In the genomic region with DNA sequence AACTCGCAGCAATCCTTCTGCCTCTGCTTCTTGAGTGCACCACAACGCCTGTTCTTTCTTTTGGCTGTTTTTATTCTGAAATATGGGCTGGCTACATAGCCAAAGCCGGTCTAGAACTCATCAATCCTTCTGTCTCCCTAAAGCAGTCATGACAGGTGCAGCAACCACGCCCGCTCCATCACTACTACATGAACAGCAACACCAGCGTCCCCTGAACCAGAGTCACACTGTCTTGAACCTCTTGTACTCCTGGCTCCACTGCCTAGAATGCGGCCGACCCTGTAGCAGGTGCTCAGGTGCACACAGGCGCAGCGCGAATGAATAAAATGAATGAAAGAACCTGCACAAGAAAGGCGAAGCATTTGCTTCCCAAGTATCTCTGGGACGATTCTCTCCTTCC, we compare ENCODE assay signal across 8 mouse cellular contexts. TPM values are rescaled to one million over a fixed set of nuclear protein-coding genes. Genes with fewer than 3 reads are reported as not detected.
DNase-seq lines count a peak whose midpoint lies in the region; ATAC-seq and TF ChIP-seq lines count a peak whose summit lies in the region.

No protein-coding gene starts in this region.

- no peaks in the 10 kb centered on the region for H3K27me3 ChIP-seq in kidney, postnatal 0 days (ENCODE audit: insufficient read depth, low read length)
- no peaks in the 10 kb centered on the region for H3K27me3 ChIP-seq in hindbrain, embryonic 14.5 days (ENCODE audit: control insufficient read depth, insufficient read depth, low read length)
- no peaks in the 10 kb centered on the region for H3K27me3 ChIP-seq in midbrain, embryonic 16.5 days (ENCODE audit: control insufficient read depth, insufficient read depth, low read depth, low read length)

- peak overlapping the region; percentile 66 for H3K4me2 ChIP-seq in kidney, postnatal 0 days (ENCODE audit: low read length)
- H3K4me2 ChIP-seq in hindbrain, embryonic 14.5 days (replicated peaks): peak overlapping the region; percentile 82
- peak overlapping the region; percentile 84 for H3K4me2 ChIP-seq in midbrain, embryonic 16.5 days (ENCODE audit: low read length)

- H3K9me3 ChIP-seq in kidney, postnatal 0 days (replicated peaks; ENCODE audit: low read length): no peaks in the 10 kb centered on the region
- H3K9me3 ChIP-seq in hindbrain, embryonic 14.5 days (ENCODE audit: control insufficient read depth, low read length): no peaks in the 10 kb centered on the region
- H3K9me3 ChIP-seq in midbrain, embryonic 16.5 days (replicated peaks; ENCODE audit: control insufficient read depth, low read length, poor library complexity, severe bottlenecking): no peaks in the 10 kb centered on the region

- peaks cover 28% of the 10 kb centered on the region for H3K36me3 ChIP-seq in kidney, postnatal 0 days (ENCODE audit: insufficient read depth, low read length)
- peaks cover 51% of the 10 kb centered on the region for H3K36me3 ChIP-seq in hindbrain, embryonic 14.5 days (replicated peaks; ENCODE audit: control insufficient read depth, insufficient read depth)
- peaks cover 20% of the 10 kb centered on the region for H3K36me3 ChIP-seq in midbrain, embryonic 16.5 days (ENCODE audit: control insufficient read depth, insufficient read depth, low read length)

- ATAC-seq in kidney, postnatal 0 days (replicated peaks; ENCODE audit: low FRiP score, low read depth): no peak
- peak; percentile 31 for ATAC-seq in hindbrain, embryonic 14.5 days (ENCODE audit: low FRiP score)
- peak; percentile 43 for ATAC-seq in midbrain, embryonic 16.5 days

- WGBS in kidney, postnatal 0 days: 4% methylated on average over 13 of the region's 13 CpGs
- WGBS in hindbrain, embryonic 14.5 days: 8% methylated on average over 13 of the region's 13 CpGs
- 9% methylated on average over 13 of the region's 13 CpGs for WGBS in midbrain, embryonic 16.5 days

- no peak overlapping the region for H3K27ac ChIP-seq in kidney, postnatal 0 days
- H3K27ac ChIP-seq in cortical plate, adult 2 months (ENCODE audit: insufficient read depth, low read length): no peak overlapping the region
- H3K27ac ChIP-seq in hindbrain, embryonic 14.5 days: peak overlapping the region; percentile 90
- peak overlapping the region; percentile 97 for H3K27ac ChIP-seq in midbrain, embryonic 16.5 days (ENCODE audit: low read length)

- DNase-seq in kidney, postnatal 0 days (ENCODE audit: low spot score): no peak
- DNase-seq in kidney, postnatal 14 days: no peak
- DNase-seq in hindbrain, embryonic 14.5 days (ENCODE audit: low spot score): no peak
- DNase-seq in cerebellum, adult 18-20 months: no peak
- DNase-seq in ovary, postnatal 36 days (ENCODE audit: low spot score): no peak
- DNase-seq in yolk sac, embryonic 10.5 days (ENCODE audit: low spot score): no peak

- peak overlapping the region; percentile 85 for H3K9ac ChIP-seq in kidney, postnatal 0 days (ENCODE audit: low read depth, low read length)
- H3K9ac ChIP-seq in hindbrain, embryonic 14.5 days: peak overlapping the region; percentile 85
- H3K9ac ChIP-seq in midbrain, embryonic 16.5 days (ENCODE audit: low read depth, low read length): peak overlapping the region; percentile 95

- no peaks in the 10 kb centered on the region; the same call in 1 of the 2 replicates for H3K4me1 ChIP-seq in kidney, postnatal 0 days (replicated peaks; ENCODE audit: insufficient read depth, low read length)
- peaks cover 4% of the 10 kb centered on the region; the same call in 1 of the 2 replicates for H3K4me1 ChIP-seq in cortical plate, adult 2 months (ENCODE audit: control insufficient read depth, insufficient read depth, low read length)
- peaks cover 17% of the 10 kb centered on the region for H3K4me1 ChIP-seq in hindbrain, embryonic 14.5 days (replicated peaks; ENCODE audit: control insufficient read depth, insufficient read depth, low read length)
- H3K4me1 ChIP-seq in midbrain, embryonic 16.5 days (ENCODE audit: control insufficient read depth, insufficient read depth, low read length): peaks cover 18% of the 10 kb centered on the region

- no peak for TF ChIP-seq POLR2A in cortical plate, adult 2 months (IDR thresholded peaks at IDR 0.05; ENCODE audit: extremely low read depth, insufficient read depth, low read length)

- peak overlapping the region; percentile 85 for H3K4me3 ChIP-seq in kidney, postnatal 0 days (replicated peaks; ENCODE audit: low read depth, low read length)
- H3K4me3 ChIP-seq in cortical plate, adult 2 months (ENCODE audit: insufficient read depth, low read length): peak overlapping the region; percentile 56
- H3K4me3 ChIP-seq in hindbrain, embryonic 14.5 days (replicated peaks; ENCODE audit: low read length): peak overlapping the region; percentile 78
- H3K4me3 ChIP-seq in midbrain, embryonic 16.5 days (ENCODE audit: low read depth, low read length): peak overlapping the region; percentile 87

- TF ChIP-seq CTCF in kidney, postnatal 0 days (IDR thresholded peaks at IDR 0.05; ENCODE audit: low read depth): no peak
- no peak for TF ChIP-seq CTCF in cortical plate, adult 2 months (IDR thresholded peaks at IDR 0.05; ENCODE audit: extremely low read depth, insufficient read depth, low read length)

RNA-seq across cellular contexts. Expression of a gene that starts 0.4 kb away (rescaled TPM):
- polyA plus RNA-seq in kidney, postnatal 0 days (2015; fragmentation: Nextera tagmentation; extraction: Ambion mirVana): 14.0 and 17.1 TPM in 2 replicates
- 105 and 121 TPM in 2 replicates for polyA plus RNA-seq in cortical plate, adult 2 months (2012; rRNA removed)
- polyA plus RNA-seq in hindbrain, embryonic 14.5 days (2014; fragmentation: Nextera tagmentation; extraction: Ambion mirVana): 77.8 and 78.8 TPM in 2 replicates
- 104 TPM in 2 replicates for polyA plus RNA-seq in midbrain, embryonic 16.5 days (2015; fragmentation: Nextera tagmentation; extraction: Ambion mirVana)

RNA-seq across cellular contexts. Expression of a gene that starts 0.7 kb away (rescaled TPM):
- 14.1 and 16.7 TPM in 2 replicates for polyA plus RNA-seq in kidney, postnatal 0 days (2015; fragmentation: Nextera tagmentation; extraction: Ambion mirVana)
- polyA plus RNA-seq in cortical plate, adult 2 months (2012; rRNA removed): 55.9 and 58.0 TPM in 2 replicates
- polyA plus RNA-seq in hindbrain, embryonic 14.5 days (2014; fragmentation: Nextera tagmentation; extraction: Ambion mirVana): 97.6 and 102 TPM in 2 replicates
- 116 and 133 TPM in 2 replicates for polyA plus RNA-seq in midbrain, embryonic 16.5 days (2015; fragmentation: Nextera tagmentation; extraction: Ambion mirVana)

RNA-seq across cellular contexts. Expression of a gene that starts 21.5 kb away (rescaled TPM):
- polyA plus RNA-seq in kidney, postnatal 0 days (2015; fragmentation: Nextera tagmentation; extraction: Ambion mirVana): 5.6 TPM in 2 replicates
- polyA plus RNA-seq in cortical plate, adult 2 months (2012; rRNA removed): 55.9 and 56.8 TPM in 2 replicates
- 6.5 and 6.9 TPM in 2 replicates for polyA plus RNA-seq in hindbrain, embryonic 14.5 days (2014; fragmentation: Nextera tagmentation; extraction: Ambion mirVana)
- 6.8 and 9.2 TPM in 2 replicates for polyA plus RNA-seq in midbrain, embryonic 16.5 days (2015; fragmentation: Nextera tagmentation; extraction: Ambion mirVana)

RNA-seq across cellular contexts. Expression of a gene that starts 49.0 kb away (rescaled TPM):
- polyA plus RNA-seq in kidney, postnatal 0 days (2015; fragmentation: Nextera tagmentation; extraction: Ambion mirVana): 48.9 and 50.0 TPM in 2 replicates
- polyA plus RNA-seq in cortical plate, adult 2 months (2012; rRNA removed): 11.6 and 22.6 TPM in 2 replicates
- polyA plus RNA-seq in hindbrain, embryonic 14.5 days (2014; fragmentation: Nextera tagmentation; extraction: Ambion mirVana): 23.5 and 25.1 TPM in 2 replicates
- polyA plus RNA-seq in midbrain, embryonic 16.5 days (2015; fragmentation: Nextera tagmentation; extraction: Ambion mirVana): 26.3 and 29.9 TPM in 2 replicates

Comparison
In these comparisons a context has a peak if more than half of its experiments do, and no peak if none do; other contexts are left out.
1. H3K27ac ChIP-seq: peak in hindbrain, embryonic 14.5 days (single experiment) and midbrain, embryonic 16.5 days (single experiment); none in kidney, postnatal 0 days (single experiment) and cortical plate, adult 2 months (single experiment).
2. Peak in every context shown above with its lines, with median percentiles within 50 percentile points of each other: H3K4me2 ChIP-seq, H3K4me3 ChIP-seq and H3K9ac ChIP-seq.